Mouse (Mus musculus): ENCODE results near the gene Gm20883. TPM values are rescaled to one million over a fixed set of nuclear protein-coding genes. Genes with fewer than 3 reads are reported as not detected.
"Not testable (repeated sequence)": the region's sequence is repeated elsewhere in the genome, so short reads cannot be mapped to it uniquely, and the experiment has no call there.

Gene Gm20883
- not detected for total RNA-seq (2021)

- DNase-seq; intact Hi-C loops (cut with DNase I): not testable (repeated sequence)
These were observed at the start of gene Gm20883 for GRCm38 (mm10) chrY:50607951-50608350. Gene Gm20883, plus strand, starts transcription at chrY:50608251.

Data from heart, postnatal 36 days (tissue).